Mouse (Mus musculus) midbrain, embryonic 12.5 days (tissue): ENCODE data around the gene Tspan17. TPM values are rescaled to one million over a fixed set of nuclear protein-coding genes. Genes with fewer than 3 reads are reported as not detected.

ENCODE experiments used
- polyA plus RNA-seq: library from polyadenylated mRNA; unstranded; fragments of >200 nt; fragmentation: Nextera tagmentation; extraction: Ambion mirVana; gene quantifications from 2 replicates; pipeline ENCODE4 v1.2.1, GENCODE M21; 2016

Gene Tspan17
- polyA plus RNA-seq, 1 experiment from 2014 or later = 25.7 TPM

Other genes starting within 250 kb of the Tspan17 start
- 257 and 260 TPM in 2 replicates for gene 4833439L19Rik, start 223.9 kb upstream of the Tspan17 start, polyA plus RNA-seq
- 47.9 and 54.9 TPM in 2 replicates for gene Arl10, start 214.4 kb upstream of the Tspan17 start, polyA plus RNA-seq
- 55.4 and 64.8 TPM in 2 replicates for gene Nop16, start 199.3 kb upstream of the Tspan17 start, polyA plus RNA-seq
- 162 and 170 TPM in 2 replicates for gene Higd2a, start 199.2 kb upstream of the Tspan17 start, polyA plus RNA-seq
- 38.8 and 43.5 TPM in 2 replicates for gene Cltb, start 178.0 kb upstream of the Tspan17 start, polyA plus RNA-seq
- 79.2 and 79.5 TPM in 2 replicates for gene Faf2, start 167.6 kb upstream of the Tspan17 start, polyA plus RNA-seq
- gene Rnf44, start 95.5 kb upstream of the Tspan17 start, polyA plus RNA-seq = 109 and 110 TPM in 2 replicates
- gene Cdhr2, start 87.9 kb upstream of the Tspan17 start, polyA plus RNA-seq = 0.04 and 0.10 TPM in 2 replicates
- gene Gprin1, start 39.5 kb upstream of the Tspan17 start, polyA plus RNA-seq = 12.6 and 16.7 TPM in 2 replicates
- gene Sncb, start 22.8 kb upstream of the Tspan17 start, polyA plus RNA-seq = 1.4 and 2.2 TPM in 2 replicates
- gene Eif4e1b, start 5.4 kb upstream of the Tspan17 start, polyA plus RNA-seq = not detected in 2 replicates
- gene Unc5a, start 160.0 kb downstream of the Tspan17 start, polyA plus RNA-seq = 2.6 and 4.4 TPM in 2 replicates
- gene Hk3, start 232.0 kb downstream of the Tspan17 start, polyA plus RNA-seq = 0.75 and 1.3 TPM in 2 replicates